Mouse (Mus musculus) cerebellum, adult (tissue): ENCODE data around the gene Gm20388.

ENCODE experiments used
- ATAC-seq: cut with Nextera tagmentation; 2 replicates; pipeline ENCODE4 v1.9.2; 2017; ENCODE audit warnings: mild to moderate bottlenecking, moderate library complexity, mixed read lengths; ENCODE audit not compliant: insufficient number of reproducible peaks, low FRiP score, low TSS enrichment

The Gm20388 gene

DNA sequence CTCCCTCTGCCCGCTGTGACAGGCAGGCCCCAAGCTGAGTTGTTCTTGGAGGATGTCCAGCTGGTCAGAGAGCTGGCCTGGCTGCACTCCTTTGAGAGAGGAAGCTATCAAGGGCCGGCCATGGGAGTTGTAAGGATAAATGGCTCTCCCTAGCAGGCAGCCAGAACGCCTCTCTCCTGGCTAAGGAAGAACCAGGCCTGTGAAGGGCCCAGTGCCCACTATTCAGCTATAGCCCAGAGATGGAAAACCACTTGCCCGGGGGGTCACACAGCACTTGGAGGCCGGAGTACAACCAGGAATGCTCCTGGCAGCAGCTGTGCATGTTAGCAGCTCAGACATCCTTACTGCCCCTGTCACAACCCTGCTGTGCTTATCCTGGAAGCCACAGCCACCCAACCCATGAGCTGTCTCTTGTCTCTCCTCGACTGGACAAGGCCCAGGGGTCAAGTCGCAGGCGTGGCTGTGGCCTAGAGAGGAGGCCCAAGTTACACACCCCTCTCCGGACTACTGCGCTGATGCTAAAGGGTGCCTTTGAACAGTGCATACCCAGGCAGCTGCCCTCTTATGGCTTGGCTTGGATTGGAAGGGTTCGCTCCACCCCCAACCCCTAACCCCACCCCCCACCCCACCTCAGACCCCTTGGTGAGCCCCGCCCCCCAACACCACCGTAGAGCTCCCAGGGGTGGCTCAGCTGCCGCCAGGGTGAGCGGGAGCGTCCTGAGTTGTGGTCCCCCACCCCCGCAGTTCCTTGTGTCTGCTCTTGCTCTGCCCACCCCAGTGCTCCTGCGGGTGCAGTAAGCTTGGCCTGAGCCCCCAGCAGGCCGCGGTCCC lies 593.8 kb downstream of the Gm20388 start:
- peak; percentile 38; the same call in 1 of the 2 replicates for ATAC-seq

- ATAC-seq, result peak; percentile 49; the same call in 1 of the 2 replicates
These were observed 594.5 kb downstream of the Gm20388 start for GRCm38 (mm10) chr8:120505082-120505511.

DNA sequence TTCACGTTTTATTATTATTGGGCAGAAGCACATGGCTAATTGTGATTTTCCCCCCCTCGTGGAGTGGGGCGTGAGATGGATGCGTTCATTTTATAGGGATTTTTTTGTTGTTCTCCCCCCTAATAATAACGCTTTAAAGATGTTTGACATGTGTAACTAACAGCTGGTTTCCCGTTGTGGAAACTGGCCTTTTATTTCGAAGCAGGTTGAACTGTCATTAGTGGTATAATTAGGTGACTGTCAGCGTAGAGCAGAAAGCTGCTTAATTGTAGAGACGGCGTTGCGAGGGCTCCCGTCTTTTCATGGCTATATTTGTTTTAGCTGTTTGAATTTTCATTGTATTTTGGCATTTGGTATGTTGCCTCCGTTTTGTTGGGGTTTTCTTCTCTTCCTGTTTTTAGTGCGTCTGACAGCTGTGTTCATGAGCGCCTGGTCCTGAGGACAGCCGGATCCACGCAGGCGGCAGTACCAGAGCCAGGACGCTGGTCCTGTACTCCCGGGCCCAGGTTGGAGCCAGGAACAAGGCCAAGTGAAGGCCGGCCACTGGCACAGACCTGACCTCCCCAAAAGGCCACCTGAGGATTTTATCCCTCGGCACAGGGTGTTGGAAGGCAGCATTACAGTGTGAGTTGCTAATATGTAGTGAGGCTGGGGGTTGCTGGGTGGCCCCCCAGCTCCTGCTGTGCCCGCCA lies 595.1 kb downstream of the Gm20388 start:
- ATAC-seq, result no peak

- no peak for ATAC-seq
These were observed 595.9 kb downstream of the Gm20388 start for GRCm38 (mm10) chr8:120506562-120506961.

DNA sequence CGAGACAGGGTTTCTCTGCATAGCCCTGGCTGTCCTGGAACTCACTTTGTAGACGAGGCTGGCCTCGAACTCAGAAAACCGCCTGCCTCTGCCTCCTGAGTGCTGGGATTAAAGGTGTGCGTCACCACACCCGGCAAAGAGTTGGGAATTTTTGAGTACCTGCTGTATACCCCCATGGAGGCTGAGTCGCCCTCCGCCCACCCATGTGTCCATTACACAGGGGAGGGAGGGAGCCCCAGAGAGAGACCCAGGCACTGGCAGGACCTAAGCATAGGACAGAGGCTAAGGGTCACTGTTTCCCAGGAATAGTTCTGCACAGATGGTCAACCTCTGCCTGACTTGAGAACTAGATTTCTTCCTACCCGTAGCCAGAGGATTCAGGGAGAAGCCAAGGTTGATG lies 596.6 kb downstream of the Gm20388 start:
- ATAC-seq, result no peak

DNA sequence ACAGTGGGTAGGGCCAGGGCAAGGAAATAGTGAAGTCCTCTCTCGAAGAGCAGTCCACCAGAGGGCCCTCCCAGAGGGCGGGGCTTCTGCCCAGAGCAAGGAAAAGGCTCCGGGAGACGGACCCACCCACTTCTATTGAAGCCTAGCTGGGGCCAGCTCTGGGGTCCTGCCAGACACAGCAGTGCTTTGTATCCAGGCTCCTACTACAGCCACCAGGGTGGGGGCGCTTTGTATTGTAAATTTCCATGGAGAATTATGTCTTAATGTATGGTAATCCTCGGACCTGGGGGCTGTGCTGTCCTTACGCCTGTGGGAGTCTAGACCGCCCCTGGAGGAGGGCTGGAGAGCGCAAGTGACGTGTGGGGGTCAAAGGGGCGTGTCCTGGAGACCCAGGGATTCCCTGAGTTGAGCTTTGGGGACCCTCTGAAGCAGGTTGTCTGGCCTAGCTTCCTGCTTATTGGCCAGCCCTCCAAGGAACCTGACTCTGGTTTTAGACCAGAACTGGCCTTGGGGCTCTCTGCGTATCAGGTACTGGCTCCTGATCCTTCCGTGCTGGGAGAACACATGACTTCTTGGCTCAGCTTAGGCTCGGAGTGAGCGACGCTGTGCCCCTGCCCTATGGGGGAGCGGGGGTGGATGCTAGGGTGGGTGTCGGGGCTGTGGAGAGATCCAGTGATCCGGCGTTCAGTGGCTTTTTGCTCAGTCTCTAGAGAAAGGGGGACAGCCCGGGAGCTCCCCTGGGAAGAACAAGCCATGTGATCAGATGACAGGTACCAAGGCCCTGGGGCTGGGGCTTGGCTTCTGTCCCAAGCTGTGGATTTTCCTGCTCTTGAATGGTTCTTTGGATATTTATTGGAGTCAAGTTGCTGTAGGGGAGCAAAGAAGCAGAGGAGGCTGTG lies 598.7 kb downstream of the Gm20388 start:
- no peak for ATAC-seq

GRCm38 (mm10) chr8:120510035-120510416 lies 599.4 kb downstream of the Gm20388 start:
- ATAC-seq, result no peak

DNA sequence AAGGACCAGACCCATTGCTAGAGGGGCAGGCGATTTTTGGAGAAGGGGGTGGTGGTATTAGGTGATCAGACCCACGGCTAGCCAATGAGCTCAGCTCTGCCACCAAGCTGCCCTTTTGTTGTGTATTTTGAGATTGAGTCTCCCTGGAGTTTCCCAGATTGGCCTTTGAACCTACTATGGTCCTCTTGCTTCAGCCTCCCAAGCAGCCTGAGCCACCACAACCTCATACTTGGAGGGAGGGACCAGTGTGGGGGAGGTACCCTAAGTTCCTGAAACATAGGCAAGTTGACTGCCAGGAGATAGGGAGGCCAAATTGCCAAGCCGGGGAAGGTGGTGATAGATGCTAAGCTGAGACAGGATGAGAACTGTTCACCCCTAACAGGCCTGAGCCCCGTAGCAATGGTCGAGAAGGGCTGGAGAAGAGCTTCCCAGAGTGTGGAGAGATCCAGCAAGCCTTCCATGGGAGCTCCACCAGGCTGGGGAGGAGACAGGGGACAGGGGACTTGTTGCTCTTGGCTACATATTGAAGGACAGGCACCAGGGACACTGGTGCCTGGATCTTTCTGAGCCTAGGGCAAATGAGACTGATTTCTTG lies 600.3 kb downstream of the Gm20388 start:
- no peak for ATAC-seq

DNA sequence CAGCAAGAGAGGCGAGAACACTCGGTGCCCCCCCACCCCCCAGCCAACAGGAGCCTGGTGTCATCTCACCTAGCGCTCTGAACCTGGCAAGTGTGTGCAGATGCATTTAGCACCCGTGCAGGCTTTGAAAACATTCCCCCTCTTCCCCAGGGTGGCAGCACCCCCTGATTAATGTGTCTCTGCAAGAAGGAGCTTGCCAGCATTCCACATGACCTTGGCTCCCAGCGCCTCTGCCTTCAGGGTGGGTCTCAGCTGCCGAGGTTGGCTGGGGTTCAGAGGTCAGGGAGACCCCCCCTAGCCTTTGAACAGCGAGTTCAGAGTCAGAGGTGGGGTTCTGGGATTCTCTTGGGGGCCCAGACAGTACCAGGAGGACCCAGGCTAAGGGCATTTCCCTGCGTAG lies 601.1 kb downstream of the Gm20388 start:
- no peak for ATAC-seq

DNA sequence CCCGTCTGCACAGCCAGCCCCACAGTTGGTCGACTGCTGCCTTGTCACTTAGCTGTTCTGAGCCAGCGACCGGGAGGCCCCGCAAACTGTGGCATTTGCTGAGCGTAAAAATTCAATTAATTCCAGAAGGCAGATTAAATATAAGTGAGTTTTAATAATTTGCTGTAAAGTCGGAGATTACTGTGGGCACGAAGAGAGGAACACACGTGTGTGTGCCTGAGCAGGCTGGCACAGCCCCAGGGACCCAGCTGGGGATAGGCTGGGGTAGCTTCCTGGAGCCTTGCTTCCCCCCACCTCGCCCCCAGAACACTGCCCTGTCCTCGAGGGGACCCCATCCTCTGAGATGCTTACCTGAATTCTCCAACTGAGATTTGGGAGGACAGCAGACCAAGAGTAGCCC lies 601.7 kb downstream of the Gm20388 start:
- ATAC-seq, result no peak

DNA sequence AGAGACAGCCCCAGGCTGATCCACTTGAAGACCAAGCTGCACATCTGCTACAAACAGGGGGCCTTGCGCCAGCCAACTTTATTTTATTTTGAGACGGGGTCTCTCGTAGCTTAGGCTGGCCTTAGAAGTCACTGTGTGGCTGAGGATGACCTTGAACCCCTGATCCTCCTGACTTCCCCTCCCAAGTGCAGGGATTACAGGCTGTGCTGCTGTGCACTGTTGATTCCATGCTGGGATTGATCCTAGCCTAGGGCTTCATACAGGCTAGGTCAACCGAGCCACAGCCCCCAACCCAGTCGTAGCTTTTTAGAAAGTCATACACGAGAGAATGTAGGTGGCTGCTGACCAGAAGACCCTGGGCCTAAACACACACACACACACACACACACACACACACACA lies 602.5 kb downstream of the Gm20388 start:
- no peak for ATAC-seq

GRCm38 (mm10) chr8:120513638-120514461 lies 603.2 kb downstream of the Gm20388 start:
- ATAC-seq, result no peak

DNA sequence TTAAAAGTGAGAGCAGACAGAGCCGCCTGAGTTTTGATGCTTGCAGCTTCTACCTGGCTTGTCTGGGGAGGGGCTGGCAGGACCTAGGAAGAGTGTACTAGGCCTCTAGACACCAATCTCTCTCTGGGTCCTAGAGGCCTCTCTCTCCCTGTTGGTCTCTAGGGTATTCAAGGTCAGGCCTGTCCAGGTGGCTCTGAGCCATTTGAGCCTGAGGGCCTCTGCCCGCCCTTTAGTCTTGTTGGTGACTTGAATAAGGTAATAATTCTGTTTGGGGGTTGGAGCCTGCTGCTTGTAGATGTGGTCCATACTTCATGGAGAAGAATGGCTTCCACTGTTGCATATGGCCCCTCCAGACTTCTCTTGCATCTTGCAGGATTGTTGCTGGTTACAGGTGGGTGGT lies 604.6 kb downstream of the Gm20388 start:
- no peak for ATAC-seq

DNA sequence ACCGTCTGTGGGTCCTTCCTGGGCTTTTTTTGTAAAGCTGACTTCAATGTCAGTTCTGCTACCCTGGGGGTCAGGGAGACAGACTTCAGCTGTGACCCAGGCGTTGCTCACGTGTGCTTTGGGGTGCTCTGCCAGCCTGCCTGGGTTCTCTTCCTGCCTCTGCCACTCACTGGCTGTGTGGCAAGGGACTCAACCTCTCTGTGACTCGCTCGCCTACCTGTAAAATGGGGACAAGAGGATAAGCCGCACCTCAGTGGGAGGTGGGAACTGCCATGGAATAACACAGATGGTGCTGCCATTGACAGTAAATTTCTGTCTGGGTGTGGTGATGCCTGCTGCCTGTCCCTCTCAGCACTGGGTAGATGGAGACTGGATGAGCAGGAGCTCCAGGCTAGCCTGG lies 605.0 kb downstream of the Gm20388 start:
- ATAC-seq, result no peak

DNA sequence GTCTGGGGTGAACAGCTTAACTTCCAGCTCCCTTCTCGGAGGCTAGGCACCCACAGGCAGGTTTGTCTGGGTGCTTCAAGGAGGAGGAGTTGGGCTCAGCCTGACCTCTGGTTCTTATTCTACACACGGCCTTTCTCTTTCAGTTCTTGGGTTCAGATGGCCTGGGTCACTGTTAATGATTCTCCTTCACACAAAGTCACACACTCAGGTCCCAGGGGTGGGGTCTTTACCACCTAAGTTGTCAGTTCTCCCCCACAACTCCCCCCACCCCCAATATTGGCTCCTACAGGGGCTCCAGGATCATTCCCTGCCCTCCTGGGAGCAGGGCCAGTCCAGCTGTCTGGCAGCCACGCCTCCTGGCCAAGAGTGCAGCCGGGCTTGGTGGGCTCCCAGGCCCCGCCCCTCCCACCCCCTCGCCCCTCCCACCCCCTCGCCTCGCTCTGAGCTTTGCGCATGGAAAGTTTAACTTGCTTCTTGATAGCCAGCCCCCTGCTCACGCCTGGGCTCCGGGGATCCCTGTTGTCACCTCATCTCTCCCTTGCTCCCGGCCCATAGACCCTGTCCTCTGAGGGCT lies 605.6 kb downstream of the Gm20388 start:
- ATAC-seq, result no peak

- ATAC-seq, result no peak
These were observed 607.2 kb downstream of the Gm20388 start for GRCm38 (mm10) chr8:120517666-120518410.

DNA sequence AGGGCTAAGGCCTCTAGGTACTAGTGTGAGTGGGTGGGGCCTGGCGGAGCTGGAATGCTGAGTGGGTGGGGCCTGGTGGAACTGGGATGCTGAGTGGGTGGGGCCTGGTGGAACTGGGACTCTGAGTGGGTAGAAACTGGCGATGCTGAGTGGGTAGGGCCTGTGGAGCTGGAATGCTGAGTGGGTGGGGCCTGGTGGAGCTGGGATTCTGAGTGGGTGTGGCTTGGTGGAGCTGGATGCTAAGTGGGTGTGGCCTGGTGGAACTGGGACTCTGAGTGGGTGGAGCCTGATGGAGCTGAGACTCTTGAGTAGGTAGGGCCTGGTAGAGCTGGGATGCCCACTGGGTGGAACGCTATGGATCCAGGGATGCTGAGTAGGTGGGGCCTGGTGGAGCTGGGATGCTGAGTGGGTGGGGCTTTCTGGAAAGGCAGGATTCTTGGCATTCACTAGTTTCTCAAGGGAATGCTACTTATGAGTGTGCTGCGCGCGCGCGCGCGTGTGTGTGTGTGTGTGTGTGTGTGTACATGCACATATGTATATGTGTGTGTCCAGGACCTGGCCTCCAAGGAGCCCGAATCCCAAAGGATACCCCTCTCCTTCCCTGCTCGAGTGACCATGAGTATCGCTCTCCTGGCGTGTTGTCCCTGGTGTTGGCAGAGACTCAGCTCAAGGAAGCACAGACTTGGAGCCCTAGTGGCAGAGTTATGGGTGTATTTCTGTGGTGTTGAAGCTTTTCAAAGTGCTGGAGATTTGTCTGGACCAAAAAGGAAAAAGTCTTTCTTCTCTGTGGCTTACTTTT lies 608.3 kb downstream of the Gm20388 start:
- no peak for ATAC-seq

DNA sequence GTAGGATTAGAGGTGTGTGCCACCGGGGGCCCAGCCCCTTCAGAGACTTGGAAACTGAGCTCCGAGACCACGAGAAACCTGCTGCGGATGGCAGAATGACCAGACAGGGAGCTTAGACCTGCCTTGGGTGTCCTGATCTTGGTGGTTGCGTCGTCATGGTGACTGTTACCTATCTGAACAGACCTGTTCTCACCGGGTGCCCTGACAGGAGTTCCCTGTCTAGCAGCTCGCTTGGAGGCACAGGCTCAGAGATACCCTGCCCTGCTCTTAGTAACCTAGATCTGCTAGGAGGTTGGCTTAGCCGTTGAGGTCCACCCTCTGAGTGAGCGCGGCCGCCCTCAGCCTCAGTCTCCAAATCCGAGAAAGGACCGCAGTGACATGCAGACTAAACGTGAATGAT lies 609.6 kb downstream of the Gm20388 start:
- no peak for ATAC-seq
